Mouse (Mus musculus): Measurements from ENCODE around the gene Scml4.
A peak's percentile ranks its signal among the peaks of the same experiment; 100 is the strongest.

Gene Scml4

DNA sequence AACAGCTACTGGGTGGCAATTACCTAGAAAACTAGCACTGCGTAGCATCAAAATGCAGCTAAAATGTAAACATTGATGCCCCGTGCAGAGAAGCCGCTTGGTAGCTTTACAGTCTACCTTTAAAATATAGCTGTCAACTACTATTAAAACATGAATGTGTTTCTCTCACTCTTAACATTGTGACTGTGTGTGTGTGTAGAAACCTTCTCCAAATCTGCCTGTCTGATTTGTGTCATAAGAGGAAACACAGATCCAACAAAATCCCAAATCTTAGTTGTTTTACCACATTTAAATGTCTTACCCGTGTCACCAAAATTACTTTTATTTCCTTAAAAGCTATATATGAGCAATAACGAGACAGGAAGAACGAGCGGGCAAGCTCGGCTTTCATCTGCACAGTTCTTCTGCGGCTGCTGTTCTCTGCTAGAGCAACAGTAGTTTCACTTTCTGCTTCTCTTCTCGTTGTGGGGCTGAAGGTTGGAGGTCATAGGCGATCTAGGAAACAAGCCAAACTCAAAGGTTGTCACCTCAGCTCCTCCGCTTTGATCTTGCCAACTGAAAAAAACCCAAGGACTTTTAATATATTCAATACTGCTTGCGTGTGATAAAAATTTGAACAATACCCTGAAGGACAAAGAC lies 2.1 kb downstream of the Scml4 start:
- DNase-seq: no peak

DNA sequence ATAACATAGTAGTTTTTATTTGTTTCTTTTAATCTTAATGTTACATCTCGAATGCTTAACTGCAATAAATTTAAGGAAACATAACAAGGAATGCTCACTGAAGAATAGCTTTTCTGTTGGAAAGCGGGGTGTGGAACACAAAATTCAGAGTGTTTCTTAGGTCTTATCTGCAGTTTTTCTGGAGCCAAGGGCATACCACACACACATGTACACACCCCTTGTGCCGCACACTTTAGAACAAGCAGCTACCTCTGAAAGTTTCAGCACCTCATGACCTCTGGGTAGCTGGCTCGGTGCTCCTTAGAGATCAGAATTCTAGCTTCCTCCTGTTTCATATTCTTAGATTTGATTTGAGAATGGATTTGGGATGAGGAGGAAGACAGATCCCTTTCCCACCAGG lies 2.6 kb downstream of the Scml4 start:
- no peak for DNase-seq

DNA sequence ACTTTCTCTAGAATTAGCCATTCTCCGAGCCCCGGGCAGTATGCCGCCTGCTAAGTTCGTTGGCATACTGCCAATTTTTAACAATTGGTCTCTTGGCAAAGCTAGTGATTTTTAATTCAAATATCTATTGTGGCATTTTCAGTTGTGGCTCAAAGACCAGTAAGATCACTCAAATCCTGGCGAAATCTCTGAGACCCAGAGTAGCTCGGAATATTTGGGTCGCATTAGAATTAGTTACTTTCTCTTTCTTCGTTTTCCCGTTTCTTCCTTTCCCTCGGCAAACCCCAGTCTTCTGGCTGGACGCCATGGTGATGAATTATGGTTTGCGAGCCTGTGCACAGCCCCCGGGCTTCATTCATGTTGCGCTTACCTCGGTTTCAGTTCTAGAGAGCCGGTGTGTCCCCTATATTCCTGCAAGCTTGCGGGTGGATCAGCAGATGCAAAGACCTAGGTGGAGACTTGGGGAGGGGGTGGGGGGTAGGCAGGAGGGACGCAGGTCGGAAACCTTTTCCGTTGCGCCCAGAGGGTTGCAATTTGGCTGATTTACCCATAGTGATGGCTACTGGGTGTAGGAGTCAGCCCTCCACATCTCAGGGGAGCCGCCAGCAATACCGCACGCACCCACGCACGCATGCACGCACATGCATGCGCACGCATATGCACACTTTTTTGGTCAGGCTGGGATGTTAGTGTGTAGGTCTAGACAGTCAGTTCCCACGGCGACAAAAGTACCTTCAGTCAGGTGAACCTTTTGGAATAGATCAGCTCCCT lies 3.6 kb downstream of the Scml4 start:
- peak; percentile 76 for DNase-seq

DNA sequence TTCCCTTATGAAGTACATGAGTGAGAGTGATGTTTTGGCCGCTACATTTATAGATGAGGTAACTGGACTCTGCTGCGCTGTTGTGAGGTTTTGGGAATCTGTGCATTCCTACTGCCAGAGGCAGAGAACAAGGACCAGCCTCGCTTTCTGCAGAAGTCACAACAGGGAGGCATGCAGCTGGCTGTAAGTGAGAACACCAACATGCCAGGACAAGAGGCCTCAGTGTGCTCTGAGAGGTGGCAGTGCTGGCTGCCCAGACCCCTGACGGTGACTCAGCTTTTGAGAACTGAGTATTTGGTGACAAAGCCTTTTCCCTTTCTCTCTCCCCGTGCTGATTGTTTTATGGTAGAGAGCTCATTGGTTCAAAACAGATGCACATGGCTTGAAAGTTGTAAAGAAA lies 4.5 kb downstream of the Scml4 start:
- DNase-seq: no peak

DNA sequence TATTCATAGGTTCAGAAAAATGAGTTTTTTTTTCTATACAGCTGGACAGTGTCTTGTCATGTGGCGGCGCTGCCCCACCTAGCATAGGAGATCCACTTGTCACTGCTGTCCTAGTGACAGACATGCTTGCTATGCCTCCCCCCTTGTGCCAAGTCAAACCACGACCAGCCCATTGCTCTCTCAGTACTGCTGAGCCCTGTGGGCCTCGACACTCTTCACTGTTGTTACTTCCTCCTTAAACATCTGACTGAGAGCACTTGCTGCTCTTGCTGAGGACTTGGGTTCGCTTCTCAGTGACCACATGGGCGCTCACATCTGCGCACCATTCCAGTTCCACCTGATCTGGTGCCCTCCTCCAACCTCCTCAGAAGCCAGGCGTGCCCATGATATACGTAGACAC lies 8.2 kb downstream of the Scml4 start:
- no peak for DNase-seq

DNA sequence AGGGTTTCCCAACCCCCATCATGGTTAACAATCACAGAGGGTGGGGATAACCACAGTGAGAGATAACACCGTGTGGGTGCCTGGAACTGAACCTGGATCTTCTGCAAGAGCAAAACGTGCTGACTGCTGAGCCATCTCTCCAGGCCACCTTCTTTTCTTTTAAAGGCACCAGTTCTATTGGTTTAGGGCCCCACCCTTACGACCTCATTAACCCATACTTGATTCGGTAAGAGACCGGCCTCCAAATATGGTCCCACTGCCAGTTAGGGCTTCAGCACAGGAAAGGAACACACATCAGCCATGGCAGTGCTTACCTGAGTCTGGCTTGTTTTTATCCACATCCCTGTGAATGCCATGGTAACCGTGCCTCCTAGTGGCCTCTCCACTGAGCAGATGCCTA lies 9.3 kb downstream of the Scml4 start:
- DNase-seq: no peak

DNA sequence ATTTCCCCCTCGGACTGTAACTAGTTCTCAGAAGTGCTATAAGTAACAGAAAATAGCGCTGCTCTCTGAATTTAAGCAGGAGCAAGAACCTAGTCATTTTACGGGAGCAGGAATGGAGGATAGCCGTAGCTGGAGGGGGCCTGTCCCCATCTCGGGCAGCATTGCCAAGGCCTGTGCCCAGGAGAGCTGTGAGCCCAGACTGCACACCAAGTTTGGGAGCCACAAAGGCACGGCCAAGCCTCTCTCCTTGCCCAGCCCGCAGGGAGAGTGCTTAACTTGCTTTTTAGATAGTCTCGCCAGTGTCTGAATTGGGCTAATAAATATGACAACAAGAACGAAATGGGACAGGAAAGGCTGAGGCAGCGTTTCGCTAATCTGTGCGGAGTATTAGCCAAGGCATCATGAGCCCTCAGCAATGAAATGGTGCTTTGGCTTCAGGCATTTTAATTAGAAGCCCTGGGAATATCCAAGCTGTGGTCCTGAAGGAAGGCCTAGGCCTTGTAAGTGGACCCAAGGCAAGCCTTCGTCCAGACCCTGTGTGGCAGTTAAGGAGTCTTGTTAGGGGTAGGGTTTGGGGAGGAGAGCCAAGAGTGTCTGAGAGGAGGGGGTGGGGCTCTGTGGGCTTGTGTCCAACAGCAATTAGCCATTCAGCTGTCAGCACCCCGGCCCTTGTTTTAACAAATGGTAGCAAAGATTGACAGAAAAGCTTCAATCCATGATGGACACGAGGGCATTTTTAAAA lies 12.3 kb downstream of the Scml4 start:
- DNase-seq: no peak

DNA sequence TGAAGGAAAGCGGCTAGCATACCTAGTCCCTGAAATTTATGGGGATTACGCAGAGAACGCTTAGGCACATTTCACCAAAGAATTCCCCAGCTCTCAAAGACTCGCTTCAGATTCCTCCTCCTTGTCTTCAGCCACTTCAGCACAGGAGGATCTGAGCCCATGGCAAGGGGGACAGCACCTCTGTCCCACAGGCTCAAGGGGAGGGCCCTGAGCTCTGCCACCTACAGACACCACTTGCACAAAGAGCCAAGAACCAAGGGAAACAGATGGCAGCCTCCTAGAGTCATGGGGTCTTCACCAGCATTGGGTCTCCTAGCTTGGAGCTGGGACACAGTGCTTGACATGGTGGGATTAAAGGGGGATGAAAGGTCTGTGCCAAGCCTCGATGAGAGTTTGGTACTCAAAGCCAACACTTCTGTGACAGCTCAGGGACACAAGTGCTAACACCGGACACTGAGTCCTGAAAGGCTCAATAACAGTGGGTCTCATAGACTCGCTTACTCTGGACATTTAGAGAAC lies 13.0 kb downstream of the Scml4 start:
- DNase-seq: no peak

DNA sequence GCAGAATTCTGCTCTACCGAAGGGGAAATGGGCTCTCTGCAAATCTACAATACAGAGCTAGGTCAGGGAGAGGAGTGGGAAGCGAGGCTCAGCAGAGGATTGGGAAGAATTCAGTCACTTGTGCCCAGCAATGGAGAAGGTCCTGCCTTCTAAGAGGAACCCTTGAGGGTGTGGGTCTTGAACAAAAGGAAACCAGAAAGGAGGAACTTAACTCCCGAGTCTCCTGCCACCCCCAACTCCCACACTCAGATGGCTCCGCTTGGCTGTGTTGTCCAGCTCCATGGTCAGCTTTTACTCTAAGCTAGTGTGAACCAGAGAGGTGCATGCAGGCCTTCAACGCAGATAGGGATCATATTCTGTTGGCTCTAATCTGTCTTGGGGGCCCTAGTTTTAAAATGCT lies 16.0 kb downstream of the Scml4 start:
- no peak for DNase-seq

DNA sequence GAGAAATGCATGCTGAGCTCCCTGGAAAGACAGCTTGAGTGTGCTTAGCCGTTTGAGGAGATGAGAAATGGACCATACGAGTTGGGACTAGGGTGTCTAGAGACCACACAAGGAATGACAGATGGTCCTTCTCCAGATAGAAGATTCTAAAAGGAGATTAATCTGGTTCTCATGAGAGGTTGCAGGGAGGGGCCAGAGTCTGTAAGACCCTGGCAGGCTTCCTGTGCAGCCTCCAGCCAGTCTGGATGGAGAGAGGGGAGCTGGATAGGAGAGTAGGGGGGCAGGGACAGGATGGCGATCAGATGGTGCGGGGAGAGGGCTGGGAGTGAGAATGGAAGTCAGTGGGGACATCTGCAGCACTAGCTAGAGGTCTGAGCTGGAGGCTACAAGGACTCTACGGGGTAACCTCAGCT lies 19.1 kb downstream of the Scml4 start:
- DNase-seq: no peak

DNA sequence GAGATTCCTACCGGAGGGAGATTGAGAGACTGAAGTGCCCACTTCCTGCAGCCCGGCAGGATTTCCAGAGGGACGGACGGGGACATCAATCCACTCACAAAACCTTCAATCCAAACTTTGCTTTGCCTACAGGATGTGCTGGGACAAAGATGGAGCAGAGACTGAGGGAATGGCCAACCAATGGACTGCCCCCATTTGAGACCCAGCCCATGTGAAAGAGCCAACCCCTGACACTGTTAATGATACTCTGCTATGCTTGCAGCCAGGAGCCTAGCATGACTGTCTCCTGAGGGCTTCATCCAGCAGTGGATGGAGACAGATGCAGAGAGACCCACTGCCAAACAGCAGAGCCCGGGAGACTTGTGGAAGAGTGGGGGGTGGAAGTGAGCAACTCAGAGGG lies 19.5 kb downstream of the Scml4 start:
- DNase-seq: no peak

DNA sequence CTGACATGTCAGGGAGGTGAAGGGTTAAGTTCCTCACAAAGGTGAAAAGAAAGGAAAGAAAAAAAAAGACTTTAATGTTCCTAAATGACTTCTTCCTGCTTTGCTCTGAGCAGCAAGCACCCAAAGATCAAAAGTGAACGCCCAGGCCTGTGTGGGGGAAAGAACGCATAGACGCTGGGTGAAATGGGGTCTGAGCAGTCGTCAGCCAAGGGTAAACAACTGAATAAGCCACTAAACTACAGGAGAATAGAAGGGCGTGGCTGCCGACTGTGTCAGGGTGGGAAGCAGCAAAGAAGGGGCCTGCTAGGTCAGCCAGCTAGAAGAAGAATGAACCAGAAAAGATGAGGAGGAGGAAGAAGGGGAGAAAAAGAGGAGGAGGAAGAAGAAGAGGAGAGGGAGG lies 26.9 kb downstream of the Scml4 start:
- no peak for DNase-seq

DNA sequence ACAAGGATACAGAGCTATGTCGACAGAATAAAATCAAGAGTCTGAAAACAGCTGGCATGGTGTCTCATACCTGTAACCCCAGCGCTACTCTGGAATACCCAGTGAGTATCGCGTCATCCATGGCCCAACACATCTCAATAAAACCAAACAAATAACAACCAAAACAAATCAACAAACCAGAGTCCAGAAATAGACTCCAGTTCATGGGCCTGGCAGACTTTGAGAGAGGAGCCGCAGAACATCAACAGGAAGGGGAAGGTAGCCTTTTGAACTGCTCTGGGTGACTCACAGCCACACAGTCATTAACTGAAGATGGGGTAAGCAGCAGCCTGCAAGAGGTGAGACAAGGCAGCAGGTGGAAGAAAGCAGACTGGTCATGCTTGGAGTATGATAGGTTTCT lies 28.1 kb downstream of the Scml4 start:
- no peak for DNase-seq

DNA sequence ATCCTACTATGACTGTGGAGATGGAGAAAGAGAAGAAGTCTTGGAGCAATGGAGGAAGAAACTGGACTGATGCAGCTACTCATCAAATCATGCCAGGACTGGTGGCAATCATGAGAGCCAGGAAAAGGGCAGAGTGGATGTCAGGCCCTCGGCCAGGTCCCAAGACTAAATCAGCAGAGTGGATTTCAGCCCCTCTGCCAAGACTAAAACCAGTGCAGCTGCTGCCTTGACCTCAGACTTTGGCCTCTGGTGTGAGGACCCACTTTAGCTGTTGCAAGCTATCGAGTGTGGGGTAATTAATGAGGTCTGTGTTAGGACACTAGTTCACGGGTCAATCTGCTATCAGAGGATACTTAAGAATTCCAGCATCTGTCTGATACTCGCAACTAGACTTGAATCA lies 30.2 kb downstream of the Scml4 start:
- no peak for DNase-seq

DNA sequence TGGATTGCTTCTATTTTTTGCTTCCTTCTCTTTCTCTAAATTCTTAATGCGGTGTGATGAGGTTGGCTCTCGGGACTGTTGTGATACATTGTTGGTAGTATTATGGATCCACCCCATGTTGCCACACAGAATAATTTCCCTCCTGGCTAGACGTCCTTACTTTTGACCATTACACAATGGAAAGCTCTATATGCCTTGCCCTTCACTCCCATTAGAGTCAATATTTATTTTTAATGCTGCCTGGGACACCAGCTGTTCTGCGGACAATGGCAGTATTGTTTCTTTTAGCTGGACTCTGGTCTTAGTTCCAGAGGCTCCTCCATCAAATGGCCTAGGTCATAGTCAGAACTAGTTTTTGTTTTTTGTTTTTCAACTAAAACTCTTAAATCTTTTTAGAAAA lies 32.1 kb downstream of the Scml4 start:
- DNase-seq: no peak

DNA sequence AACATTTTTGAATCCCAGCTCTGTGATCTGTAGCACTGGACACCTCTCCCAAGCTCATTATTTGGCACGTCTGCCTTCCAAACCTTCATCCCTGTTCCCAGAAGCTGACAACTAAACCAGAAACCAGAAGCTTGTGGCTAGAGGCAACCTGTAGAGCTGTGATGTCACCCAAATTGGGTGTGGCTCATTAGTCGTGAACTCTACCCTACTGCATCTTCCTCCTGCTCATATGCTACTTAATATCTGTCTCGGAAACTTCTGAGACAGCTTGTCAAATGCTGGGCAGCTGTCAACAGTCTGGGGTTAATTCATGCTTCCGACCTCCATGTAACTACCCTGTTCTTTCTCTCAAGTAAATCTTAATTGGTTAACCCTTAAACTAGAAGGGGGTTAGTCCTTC lies 32.8 kb downstream of the Scml4 start:
- no peak for DNase-seq

DNA sequence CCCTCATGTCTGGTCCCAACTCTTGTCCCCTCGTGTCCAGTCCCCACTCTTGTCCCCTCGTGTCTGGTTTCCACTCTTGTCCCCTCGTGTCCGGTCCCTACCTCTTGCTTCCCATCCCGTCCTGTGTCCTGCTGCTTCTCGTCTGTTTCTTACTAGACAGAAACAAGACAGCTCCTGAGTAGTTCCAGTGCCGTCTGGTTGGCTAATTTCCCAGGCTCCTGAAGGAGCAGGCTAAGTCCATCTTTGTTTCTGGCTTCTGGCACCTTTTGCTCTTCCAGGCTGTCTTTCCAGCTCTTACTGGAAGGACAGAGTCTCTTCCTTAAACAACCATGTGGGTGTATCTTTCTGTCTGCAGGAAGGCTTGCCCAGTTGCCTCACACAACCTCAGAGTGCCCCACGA lies 33.7 kb downstream of the Scml4 start:
- DNase-seq: no peak

DNA sequence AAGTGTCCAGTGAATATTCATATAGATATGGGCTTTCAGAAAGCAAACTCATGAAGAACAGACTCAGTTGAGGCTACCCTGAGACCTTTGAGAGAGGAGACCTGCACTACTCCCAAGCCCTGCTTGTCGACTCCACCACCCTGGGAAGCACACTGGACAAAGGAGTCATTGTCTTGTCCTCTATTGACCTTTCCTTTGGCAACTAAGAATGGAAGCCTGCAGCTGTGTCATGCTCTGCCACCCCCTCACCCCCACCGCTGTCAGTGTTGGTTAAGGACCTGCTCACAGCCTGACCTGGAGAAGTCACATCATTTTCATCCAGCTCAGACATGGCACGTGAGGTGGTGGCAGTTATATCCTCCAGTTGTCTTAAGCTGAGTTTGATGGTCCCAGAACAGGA lies 34.1 kb downstream of the Scml4 start:
- DNase-seq: no peak

DNA sequence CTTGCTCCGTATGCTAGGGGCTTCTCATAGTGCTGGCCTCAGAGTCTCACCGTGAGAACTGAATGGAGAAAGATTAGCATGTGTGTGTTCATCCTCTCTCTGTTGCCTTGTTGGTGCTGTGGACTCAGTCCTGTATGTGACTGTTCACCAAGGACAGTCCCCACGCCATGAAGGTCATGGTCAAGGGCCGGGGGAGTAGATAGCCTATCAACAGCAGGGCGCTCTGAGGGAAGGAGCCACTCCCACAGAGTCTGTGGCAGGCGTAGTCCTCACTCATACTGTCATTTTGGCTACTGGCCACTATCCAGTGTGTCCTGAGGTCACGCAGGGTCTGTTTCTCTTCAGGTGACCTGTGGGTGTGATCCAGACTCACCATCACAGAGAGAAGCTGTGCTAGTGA lies 34.5 kb downstream of the Scml4 start:
- no peak for DNase-seq

DNA sequence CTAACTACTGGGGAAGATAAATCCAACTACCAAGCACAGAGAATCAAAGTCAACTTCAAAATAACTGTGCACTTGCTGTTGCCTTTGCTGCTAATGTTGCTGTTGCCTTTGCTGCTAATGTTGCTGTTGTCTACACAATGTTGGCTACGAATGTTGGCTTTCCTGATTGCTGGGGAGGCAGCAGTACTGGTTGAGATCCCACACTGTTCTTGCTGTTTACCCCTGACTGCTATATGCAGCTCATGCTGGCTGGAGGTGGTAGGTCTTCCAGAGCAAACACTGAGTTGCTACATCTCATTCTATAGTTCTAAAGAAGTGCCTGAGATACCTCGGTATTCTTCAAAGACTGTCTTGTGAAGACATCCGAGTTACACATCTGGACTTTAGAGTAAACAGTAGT lies 36.5 kb downstream of the Scml4 start:
- no peak for DNase-seq

DNA sequence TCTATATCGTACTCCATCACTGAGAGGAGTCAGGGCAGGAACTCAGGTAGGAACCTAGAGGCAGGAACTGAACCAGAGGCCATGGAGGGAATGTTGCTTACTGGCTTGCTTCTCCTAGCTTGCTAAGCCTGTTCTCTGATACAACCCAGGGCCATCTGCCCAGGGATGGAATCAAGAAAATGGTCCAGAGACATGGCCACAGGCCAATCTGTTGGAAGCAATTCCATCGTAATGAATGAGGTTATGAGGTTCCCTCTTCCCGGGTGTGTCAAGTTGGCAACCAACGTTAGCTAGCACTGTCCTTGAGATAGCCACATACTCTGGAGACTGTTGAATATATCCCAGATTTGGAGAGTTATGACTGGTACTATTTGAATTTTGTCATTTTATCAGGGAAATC lies 37.0 kb downstream of the Scml4 start:
- no peak for DNase-seq

DNA sequence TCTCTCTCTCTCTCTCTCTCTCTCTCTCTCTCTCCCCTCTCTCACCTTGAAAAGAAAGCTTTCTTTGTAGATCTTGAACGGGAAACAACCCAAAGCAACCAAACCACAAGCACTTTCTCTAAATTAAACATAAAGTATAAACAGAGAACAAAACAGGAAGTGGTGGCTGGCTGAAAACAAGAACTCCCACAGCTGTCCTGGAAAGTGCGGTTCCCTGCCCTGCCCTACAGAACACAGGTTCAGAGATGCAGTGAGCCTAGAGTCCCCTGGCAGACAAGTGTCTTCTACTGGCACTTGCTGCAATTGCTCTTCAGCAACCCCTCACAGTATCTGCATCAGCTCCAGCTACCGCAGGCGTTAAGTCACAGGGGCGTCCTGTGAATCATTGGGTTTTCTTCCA lies 37.5 kb downstream of the Scml4 start:
- DNase-seq: no peak

DNA sequence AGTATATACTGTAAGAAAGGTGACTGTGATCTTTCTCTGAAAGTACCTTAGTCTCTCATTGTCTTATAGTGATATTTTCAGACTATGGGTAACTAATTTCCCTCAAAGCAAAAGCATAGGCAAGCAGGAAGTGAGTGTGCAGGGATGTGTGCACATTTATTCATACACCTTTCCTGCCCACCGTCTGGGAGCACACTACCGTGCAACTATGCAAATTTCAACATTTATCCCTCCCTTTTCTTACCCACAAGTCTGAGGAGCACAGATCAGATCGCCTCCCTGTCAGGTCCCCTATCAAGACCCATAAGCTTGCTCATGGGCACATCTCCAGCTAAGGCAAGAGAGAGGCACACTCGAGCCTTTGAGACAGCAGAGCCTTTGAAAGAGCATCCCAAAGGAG lies 41.2 kb downstream of the Scml4 start:
- DNase-seq: no peak

DNA sequence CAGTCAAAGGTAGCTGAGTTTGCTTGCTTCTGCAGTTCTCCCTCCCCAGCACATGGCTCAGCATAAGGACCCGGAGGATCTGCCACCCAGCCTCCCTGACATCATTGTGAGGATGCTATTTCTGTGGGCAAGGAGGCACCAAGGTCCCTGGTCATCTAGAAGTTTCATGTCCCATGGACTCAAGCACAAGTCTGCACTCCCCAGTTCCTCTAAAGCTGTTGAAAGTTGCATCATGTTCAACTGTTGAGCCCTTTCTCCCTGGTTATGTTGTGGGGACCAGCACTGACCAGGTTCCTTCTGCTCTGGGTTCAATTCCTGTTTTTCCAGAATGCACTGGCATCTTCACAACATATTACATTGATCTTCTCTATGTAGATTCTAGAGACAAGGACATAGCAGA lies 42.9 kb downstream of the Scml4 start:
- no peak for DNase-seq

Data from right cerebral cortex, postnatal 25 days (tissue).